Mouse (Mus musculus): ENCODE data around the gene Fkbp8.

Gene Fkbp8

DNA sequence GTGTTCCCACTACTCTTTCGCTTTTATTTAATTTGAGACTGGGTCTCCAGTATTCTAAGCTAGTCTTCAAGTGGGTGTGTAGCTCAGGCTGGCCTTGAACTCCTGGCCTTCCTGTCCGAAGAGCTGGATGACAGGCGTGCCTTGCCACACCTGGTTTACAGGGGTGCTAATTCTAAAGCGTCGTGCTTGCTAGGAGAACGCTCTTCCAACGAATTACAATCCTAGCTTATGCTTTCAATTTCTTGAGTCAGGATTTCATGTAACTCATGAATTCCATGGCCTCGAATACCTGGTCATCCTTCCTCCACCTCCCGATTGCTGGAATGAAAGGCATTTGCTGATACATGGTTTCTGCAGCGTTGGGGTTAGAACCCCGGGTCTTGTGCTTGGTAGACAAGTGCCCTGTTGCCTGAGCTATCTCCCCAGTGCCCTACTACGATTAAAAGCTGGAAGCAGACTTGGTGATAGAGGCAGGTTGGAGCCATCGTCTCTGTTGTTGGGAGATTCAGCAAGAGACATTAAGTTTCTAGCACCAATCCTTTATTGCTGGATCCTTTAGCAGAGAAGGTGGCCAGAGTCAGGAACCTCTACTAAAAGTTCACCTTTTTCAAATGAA lies 766 bp downstream of the Fkbp8 start:
- no peak for DNase-seq (ENCODE audit: low read depth, low spot score)

DNA sequence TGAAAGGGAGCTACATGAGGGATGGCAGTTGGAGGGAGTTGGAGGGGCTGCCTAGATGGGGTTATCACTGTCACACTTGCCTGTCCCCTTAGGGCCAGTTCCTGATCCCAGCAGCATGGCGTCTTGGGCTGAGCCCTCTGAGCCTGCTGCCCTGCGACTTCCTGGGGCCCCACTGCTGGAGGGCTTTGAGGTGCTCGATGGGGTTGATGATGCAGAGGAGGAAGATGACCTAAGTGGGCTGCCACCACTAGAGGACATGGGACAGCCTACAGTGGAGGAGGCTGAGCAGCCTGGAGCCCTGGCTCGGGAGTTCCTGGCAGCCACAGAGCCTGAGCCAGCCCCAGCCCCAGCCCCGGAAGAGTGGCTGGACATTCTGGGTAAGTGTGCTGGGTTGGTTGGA lies 1.8 kb downstream of the Fkbp8 start:
- DNase-seq (ENCODE audit: low read depth, low spot score): no peak

DNA sequence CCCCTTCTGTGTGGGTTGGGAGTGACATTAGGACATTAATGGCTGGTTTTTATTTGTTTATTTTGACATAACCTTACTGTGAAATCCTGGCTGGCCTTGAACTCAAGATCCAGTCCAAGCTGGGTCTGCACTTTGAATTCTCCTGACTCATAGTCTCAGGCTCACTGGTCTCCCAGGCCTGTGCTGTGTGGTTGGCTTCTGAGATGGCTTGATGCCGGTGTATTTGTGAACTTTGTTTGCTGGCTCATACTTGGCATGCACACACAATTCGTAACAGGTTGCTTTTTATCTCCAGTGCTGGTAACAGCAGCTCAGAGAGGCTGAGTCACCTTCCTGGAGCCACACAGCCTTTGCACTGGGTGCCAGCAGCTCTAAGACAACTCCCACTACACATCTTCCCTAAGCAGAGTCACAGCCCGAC lies 2.2 kb downstream of the Fkbp8 start:
- DNase-seq (ENCODE audit: low read depth, low spot score): no peak

DNA sequence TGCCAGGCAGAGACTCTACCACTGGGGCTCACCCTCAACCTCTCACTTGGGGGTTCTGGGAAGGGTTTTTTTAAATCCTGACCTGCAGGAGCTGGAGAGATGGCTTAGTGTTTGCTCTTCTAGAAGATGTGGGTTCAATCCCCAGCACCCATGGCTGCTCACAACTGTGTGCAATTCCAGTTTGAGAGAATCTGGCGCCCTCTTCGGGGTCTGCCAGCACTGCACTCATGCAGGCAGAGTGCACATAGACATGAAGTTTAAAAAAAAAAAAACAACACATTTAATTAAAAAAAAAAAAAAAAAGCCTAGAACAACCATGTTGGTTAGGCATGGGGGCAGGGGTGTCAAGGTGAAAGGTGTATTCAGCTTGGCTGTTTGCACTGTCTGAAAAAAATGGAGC lies 2.8 kb downstream of the Fkbp8 start:
- DNase-seq (ENCODE audit: low read depth, low spot score): no peak

DNA sequence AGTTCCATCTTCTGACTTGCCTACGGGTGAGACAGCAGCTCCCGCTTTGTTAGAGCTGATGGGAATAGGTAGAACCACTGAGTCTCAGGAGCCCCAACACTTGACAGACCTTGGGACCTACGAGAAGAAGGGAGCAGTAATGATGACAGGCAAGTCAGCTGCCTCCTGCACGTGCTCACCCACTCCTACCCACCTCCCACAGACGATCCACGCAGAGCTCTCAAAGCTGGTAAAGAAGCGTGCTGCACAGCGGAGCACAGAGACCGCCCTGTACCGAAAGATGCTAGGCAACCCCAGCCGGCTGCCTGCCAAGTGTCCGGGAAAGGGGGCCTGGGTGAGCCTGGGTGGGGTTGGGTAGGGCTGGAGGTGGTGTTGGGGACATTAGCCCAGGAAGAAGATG lies 6.8 kb downstream of the Fkbp8 start:
- no peak for DNase-seq (ENCODE audit: low read depth, low spot score)

DNA sequence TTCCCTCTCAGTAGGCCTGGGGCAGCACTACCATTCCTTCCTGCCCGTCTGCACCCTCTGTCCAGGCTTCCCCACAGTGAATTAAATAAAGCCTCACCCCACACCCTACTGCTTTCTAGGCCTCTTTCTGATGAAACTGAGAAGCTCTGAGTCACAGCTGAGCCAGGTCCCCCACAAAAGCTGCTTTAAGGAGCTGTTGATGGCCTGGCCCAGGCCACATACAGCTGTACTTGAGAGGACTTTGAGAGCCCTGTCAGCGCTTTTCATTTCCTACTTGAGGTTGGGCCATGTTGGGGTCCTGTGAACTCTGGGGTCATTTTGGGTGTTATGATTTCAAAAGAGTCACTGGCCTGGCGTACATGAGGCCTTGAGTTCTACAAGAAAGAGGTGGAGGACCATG lies 7.7 kb downstream of the Fkbp8 start:
- DNase-seq (ENCODE audit: low read depth, low spot score): no peak

DNA sequence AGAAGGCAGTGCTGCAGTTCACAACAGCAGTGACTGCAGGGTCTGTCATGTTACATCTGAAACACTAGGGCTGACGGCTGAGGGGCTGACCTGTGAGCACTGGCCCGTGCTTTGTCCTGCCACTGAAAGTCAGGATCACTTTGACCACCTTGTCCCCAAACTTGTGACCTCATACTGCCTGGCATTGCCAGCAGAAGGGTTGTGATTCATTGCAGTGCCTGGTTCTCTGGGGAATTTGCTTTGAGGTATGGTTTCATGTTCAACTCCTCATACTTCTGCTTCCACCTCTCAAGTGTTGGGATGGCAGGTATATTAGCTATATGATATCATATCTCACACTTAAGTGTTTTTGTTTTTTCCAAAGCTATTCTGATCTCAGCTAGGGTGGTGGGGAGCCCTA lies 8.2 kb downstream of the Fkbp8 start:
- no peak for DNase-seq (ENCODE audit: low read depth, low spot score)

DNA sequence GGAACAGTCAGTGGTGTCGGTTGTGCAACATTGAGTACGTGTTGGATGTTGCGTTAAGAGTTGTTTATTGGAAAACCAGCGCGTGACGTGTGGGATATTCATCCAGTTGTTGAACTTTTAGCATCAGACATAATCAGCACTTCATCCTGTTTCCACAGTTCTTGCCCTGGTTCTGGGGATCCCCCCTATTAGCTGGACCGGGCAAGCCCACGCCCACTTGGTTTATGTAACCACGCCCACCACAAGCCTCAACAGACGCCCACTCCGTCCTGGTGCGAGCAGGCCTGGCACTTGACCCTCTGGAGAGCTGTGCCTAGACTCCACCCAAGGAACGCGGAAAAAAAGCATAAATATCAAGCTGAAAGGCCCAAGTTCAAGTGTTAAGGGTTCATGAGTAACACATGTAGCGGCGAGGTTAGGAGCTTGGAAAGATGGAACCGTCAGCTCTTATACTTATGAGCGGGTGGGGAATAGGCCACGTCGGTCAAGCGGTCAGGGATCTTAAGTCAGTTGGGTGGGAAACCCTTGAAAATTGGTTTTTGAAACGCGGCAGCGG lies 10.6 kb downstream of the Fkbp8 start:
- peak; percentile 76 for DNase-seq (ENCODE audit: low read depth, low spot score)

DNA sequence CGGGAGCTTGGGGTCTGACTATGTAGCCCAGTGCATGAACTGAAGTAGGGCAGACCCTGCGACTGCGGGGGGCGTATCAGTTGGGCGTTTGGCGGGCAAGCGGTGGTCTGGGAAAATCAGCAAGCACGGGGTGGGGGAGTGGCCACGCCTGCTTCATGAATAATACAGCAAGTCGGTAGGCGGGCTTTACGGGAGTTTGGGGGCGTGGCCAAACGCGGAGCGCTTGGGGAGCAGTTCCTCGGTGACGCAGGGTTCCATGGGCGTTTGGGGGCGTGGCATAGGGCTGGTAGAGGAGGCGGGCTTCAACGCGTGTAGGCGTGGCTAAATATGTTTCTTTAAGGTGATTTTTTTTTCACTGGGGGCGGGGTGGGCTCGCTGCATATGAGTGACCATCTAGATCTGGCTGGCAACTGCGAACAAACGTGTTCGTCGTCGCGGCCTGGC lies 11.1 kb downstream of the Fkbp8 start:
- DNase-seq (ENCODE audit: low read depth, low spot score): peak; percentile 100

DNA sequence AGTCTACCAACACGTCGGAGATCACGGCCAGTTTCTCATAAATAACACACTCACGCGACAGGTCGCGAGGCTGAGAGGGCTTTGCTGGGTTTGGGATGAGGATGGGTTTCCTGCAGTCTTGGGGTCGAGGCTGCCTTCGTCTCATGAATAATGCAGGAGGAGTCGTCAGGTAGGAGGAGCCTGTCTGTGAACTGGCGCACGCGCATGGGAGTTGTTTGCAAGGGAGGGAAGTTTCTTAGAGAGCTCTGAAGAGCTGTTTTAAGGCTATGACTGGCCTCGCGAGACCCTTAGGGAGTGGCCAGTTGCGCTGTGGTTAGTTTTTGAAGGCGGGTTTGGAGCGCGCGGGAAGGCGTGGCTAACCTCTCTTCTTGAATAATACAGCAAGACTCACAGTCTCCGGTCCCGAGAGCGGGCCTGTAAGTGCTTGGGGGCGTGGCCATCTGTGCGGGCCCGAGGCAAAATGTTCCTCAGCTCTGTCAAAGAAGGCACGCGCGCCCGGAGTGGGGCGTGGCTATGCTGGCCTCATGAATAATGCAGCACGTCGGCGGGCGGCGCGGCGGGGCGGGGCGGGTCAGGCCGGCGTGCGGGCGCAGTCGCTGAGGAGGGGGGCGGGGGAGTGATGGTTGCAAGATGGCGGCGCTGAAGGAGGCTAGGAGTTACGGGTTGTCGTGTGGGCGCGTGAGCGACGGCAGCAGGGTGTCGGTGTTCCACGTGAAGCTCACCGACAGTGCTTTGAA lies 11.7 kb downstream of the Fkbp8 start, which contains the start of gene Ell:
Ell (plus strand) TSS at position 381 of the 737 bp plus-strand sequence.
- DNase-seq (ENCODE audit: low read depth, low spot score): peak; percentile 100

DNA sequence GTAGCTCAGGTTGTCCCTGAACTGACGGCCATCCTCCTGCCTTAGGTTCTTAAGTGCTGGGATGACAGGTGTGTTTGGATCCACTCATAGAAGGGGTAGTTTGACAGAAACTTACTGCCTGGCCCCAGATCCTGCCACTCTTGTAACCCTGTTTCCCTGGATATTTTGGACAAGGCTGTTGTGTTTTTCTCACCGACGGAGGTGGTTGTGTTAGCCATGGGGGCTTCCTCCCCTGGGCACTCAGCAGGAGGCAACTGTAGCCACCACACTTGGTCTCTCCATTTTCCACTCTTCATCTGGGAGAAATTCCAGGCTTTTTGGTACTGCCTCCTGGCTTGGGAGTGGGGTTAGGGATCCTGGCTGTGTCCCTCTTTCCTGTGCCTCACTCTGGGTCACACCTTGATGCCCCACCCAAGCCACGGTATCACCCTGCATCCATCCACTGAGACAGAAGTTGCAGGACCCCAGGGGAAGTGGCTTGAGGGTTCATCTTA lies 12.5 kb downstream of the Fkbp8 start:
- no peak for DNase-seq (ENCODE audit: low read depth, low spot score)

DNA sequence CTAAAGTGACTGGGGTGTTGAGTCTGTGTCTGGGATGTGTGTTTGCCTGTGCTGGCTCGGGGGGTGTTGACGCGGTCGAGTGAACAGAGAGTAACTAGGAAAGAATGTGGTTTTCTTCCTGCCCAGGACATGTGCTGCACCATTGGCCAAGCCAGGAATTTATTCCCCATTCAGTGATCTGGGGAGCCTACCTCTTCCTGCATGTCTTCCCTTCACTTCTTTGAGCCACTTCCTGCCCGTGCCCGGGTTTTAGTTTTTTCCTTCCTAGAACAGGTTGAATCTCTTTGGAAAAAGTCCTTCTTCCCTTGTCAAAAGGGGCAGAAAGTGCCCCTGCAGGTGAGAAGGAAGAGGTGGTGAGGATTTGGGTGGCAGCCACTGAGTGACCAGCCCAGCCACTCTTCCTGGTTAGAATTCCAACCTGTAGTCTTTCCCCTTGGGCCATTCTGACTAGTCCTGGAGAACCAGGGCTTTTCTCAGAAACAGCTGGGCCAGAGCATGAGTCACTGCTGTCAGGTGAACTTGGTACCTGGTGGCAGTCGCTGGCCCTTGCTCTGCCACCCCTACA lies 13.1 kb downstream of the Fkbp8 start:
- DNase-seq (ENCODE audit: low read depth, low spot score): no peak

DNA sequence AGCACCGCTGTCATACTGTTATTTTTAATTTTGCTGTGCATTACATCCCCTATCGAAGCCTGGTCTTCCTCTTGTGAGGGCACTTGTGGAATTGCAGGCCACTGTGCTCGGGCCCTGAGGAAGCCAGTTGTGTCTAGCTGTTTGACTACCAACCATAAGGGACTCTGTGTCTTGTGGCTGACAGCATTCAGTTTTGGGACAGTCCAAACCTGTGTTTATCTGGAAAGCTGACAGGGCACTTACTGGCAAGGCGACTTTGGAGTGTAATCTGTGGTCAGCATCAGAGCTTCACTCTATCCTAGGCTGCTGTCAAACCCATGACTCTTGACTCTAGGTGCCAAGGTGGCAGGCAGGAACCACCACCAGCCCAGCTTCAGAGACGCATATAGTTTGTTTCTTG lies 13.6 kb downstream of the Fkbp8 start:
- DNase-seq (ENCODE audit: low read depth, low spot score): no peak

DNA sequence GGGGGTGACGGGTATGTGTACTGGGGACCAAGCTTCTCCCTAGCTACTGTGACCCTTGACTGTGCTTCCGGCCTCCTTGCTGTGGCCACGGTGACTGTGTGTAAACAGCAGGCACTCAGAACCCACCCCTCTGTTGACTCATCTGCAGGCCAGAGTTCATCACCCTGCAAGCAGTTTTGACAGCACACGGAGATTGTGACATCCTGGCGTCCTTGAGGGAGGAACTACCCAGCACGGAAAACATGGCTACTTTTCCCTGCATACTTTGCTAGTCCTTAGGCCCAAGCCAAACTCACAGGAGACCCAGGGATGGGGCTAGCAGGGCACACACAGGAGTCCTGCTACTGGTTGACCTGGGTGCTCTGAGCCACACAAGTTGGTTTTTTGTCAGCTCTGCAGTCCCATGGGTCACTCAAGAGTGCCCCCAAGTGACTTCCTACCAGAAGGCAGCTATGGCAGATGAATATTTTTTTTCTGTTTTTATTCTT lies 16.7 kb downstream of the Fkbp8 start:
- DNase-seq (ENCODE audit: low read depth, low spot score): no peak

DNA sequence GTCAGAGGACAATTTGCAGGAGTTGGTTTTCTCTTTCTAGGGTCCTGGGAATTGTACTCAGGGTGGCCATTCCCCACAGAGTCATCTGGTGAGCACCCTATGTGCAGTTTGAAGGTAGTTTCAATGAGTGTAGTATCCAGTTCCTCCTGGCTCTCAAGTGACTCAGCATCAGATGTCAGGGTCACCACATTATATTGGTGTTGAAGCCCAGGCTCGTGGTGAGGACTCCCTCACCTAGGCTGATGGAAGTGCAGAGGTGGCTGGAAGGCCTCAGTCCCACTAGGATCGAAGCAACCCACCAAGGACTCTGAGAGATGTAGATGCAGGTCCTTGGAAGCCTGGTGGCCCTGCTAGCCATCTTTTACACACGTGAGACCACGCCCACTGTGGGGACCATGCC lies 18.9 kb downstream of the Fkbp8 start:
- no peak for DNase-seq (ENCODE audit: low read depth, low spot score)

DNA sequence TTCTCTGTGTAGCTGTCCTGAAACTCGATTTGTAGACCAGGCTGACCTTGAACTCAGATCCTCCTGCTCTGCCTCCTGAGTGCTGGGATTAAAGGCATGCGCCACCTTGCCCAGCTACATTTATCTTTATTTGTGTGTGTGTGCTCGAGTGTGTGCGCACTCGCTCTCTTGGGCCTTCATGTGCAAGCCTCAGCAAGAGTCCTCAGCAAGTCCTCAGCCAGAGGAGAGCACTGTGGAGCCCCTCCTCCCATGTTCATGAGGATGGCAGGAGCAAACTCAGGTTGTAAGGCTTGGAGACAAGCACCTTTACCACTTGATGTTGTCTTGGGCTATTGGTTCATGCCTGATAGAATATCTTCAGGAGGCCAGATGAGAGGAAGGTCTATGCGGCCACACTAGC lies 20.2 kb downstream of the Fkbp8 start:
- no peak for DNase-seq (ENCODE audit: low read depth, low spot score)

DNA sequence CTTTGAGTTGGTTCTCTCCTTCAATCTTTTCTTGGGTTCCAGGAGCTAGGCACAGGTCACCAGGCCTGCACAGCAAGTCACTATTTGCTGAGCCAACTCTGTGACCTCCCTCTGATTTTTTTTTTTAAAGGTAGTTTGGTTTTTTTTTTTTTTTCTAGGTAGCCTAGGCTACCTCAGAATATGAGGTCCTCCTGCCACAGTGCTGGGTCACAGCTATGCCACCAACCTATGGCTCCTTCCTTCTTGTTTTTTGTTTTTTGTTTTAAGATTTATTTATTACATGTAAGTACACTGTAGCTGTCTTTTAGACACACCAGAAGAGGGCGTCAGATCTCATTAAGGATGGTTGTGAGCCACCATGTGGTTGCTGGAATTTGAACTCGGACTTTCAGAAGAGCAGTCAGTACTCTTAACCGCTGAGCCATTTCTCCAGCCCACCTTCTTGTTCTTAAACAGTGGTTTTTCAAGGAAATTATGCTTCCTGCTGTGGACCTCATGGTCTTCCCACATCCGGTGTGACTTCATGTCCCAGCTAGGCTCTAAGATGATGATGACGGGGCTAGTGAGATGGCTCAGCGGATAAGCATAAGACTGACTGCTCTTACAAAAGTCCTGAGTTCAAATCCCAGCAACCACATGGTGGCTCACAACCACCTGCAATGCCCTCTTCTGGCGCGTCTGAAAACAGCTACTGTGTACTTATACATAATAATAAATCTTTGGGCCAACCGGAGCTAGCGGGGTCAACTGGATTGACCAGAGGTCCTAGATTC lies 22.1 kb downstream of the Fkbp8 start:
- DNase-seq (ENCODE audit: low read depth, low spot score): no peak

DNA sequence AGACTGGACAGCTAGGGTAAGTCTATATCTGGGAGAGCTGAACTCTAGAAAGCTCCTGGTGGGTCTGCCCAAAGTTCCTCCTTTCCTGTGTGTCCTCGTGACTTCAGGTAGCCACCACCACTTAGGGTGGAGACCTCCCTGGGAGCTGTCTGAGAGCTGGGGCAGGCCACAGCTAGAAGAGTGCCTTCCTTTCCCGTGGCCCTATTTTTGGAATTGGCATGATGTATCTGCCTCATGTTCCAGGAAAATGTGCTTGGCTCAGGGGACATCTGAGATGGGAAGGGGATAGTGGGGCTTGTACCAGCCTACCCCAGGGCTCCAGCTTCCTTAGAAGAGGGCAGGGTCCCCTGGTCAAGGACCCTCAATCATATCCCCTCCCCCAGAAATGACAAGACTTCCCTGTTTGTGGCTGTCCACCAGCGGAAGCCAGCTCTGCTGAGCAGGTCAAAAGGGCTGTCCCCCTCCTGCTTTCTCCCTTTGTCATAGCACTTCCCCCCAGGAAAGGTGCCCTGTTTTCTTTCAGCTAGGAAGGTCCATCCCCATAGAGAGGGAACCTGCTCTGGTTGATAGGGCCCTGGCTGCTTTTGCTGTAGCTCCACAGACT lies 24.1 kb downstream of the Fkbp8 start:
- no peak for DNase-seq (ENCODE audit: low read depth, low spot score)

DNA sequence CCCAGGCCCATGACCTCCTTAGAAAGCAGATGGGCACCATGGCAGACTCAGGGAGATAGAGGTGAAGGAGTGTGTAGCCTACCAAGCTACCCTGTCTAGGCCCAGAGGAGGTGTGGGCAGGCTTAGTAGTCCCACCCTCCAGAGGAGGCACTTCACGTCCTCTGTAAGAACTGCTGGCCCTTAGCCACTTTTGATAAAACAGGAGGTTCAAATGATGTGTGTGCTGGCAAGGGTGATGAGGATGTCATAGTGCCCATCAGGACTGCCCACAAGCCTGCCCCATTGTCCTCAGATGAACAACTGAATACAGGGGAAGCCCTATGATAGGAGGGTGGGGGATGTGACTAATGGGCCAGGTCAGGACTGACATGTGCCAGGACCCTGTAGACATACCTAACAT lies 25.3 kb downstream of the Fkbp8 start:
- no peak for DNase-seq (ENCODE audit: low read depth, low spot score)

DNA sequence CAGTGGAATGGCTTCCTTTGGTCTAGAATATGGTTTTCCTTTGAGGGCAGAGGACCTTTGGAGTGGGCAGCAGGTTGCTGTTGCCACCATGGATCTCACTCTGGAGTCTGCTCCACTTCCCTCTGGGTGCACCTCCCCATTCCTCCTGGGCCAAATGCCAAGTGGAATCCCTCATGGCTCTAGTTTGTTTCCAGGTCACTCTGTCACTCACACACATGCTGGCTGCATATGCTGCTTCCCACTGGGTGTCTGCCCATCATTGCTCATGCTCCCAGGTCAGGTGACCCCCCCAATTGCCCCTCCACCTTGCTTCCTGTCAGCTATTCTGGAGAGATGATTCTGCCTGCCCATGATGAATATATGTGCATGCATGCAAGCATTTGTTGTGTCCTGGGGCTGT lies 26.2 kb downstream of the Fkbp8 start:
- DNase-seq (ENCODE audit: low read depth, low spot score): no peak

DNA sequence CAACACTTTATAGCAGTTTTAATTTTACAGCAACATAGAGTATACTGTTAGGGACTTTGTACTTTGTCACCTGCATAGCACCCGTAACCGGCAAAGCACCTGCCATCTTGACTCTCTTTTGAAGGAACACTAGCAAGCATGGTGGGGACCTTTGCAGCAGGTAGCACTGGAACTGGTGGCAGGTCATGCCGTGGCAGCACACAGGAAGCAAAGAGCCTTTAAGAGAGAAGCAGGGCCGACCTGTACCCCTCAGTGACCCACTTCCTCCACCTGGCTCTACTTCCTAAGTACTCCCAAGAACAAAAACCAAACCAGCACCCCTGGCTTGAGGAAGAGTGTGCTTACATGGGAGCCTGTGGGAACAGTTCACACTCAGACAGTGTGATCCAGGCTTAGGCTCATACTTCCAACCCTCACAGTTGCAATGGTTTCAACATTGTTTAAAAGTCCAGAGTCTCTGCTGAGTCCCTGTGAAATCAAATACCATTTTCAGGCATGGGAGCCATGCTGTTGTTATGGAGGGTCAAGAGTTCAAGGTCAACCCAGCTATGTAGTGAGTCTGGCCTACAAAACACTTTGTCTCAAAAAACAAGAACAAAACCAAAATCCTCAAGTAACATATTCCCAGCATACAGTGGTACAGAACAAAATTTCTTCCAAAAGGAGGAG lies 27.7 kb downstream of the Fkbp8 start:
- peak; percentile 51 for DNase-seq (ENCODE audit: low read depth, low spot score)

All from ES-CJ7 (cell line).